In the genomic region with DNA sequence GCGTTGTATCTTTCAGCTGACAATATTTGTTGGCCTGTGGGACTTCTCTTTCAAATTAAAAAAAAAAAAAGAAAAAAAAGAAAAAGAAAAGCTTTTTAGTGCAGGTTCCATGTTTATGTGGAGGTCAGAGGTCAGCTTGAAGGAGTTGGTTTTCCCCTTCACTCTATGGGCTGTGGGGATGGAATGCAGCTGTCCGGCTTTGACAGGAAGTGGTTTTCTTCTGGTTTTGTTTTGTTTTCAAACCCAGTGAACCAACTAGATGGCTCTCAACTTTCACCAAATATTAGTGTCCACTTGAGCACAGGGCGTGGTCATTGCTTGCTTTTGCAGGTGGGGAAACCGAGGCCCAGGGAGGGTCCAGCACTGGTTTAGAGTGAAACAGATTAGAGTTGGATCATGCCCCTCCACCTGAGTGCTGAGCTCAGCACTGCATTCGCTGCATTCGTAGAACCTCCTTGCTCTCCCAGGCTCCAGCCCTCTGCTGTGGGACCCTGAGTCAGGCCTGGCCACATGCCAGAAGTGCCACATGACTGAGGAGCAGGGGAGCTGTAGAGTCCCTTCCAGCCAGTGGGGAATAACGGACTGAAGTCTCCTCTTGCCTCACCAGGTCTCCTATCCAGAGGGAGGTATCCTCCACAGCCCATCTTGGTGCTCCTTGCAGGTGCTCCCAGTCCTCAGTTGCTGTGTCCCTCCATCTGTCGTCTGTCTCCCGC, we compare ENCODE assay signal across 8 mouse cellular contexts.
DNase-seq lines count a peak whose midpoint lies in the region; TF ChIP-seq lines count a peak whose summit lies in the region.

No protein-coding gene starts in this region.

- no peaks in the 10 kb centered on the region for H3K36me3 ChIP-seq in heart, embryonic 10.5 days
- no peaks in the 10 kb centered on the region for H3K36me3 ChIP-seq in limb, embryonic 10.5 days

- no peaks in the 10 kb centered on the region for H3K27me3 ChIP-seq in cerebellum, adult 2 months (ENCODE audit: control insufficient read depth, insufficient read depth, low read length)
- no peaks in the 10 kb centered on the region for H3K27me3 ChIP-seq in heart, embryonic 10.5 days (ENCODE audit: insufficient read depth, poor library complexity, severe bottlenecking)
- H3K27me3 ChIP-seq in limb, embryonic 10.5 days (ENCODE audit: low read depth, poor library complexity, severe bottlenecking) = no peaks in the 10 kb centered on the region

- DNase-seq in cerebellum, adult 11 months = peak; percentile 6
- no peak for DNase-seq in cerebellum, adult 2 months
- DNase-seq in ovary, postnatal 36 days (ENCODE audit: low spot score) = peak; percentile 54
- no peak for DNase-seq in ovary, postnatal 10 days (ENCODE audit: low spot score)
- DNase-seq in heart, embryonic 10.5 days (ENCODE audit: low spot score) = no peak
- DNase-seq in limb, embryonic 10.5 days (ENCODE audit: low spot score) = no peak
- DNase-seq in spleen, postnatal 36 days (ENCODE audit: low spot score in 2 of 2) = peak; percentile 24 to 37
- no peak for DNase-seq in left cerebral cortex, adult 8-10 months (ENCODE audit: low spot score in 2 of 2)

- H3K27ac ChIP-seq in cerebellum, adult 2 months (ENCODE audit: insufficient read depth, low read length) = no peak overlapping the region
- peak overlapping the region; percentile 75 for H3K27ac ChIP-seq in heart, embryonic 10.5 days
- H3K27ac ChIP-seq in limb, embryonic 10.5 days = peak overlapping the region; percentile 75

- no peak for TF ChIP-seq POLR2A in cerebellum, adult 2 months (IDR thresholded peaks at IDR 0.05; ENCODE audit: borderline replicate concordance, insufficient read depth, low read length)

- 64% methylated on average over 9 of the region's 9 CpGs for WGBS in cerebellum, adult 2 months
- 51% methylated on average over 9 of the region's 9 CpGs for WGBS in heart, embryonic 10.5 days
- 81% methylated on average over 9 of the region's 9 CpGs for WGBS in limb, embryonic 10.5 days

- H3K9me3 ChIP-seq in heart, embryonic 10.5 days = no peaks in the 10 kb centered on the region
- no peaks in the 10 kb centered on the region for H3K9me3 ChIP-seq in limb, embryonic 10.5 days (replicated peaks)

- no peak overlapping the region for H3K4me3 ChIP-seq in cerebellum, adult 2 months (replicated peaks; ENCODE audit: insufficient read depth, low read depth, low read length)
- no peak overlapping the region for H3K4me3 ChIP-seq in heart, embryonic 10.5 days
- H3K4me3 ChIP-seq in limb, embryonic 10.5 days = no peak overlapping the region

- no peak for TF ChIP-seq CTCF in cerebellum, adult 2 months (IDR thresholded peaks at IDR 0.05; ENCODE audit: borderline replicate concordance, insufficient read depth, low read depth, low read length)

- H3K4me1 ChIP-seq in cerebellum, adult 2 months (ENCODE audit: control insufficient read depth, insufficient read depth, low read length) = peaks cover 17% of the 10 kb centered on the region
- H3K4me1 ChIP-seq in heart, embryonic 10.5 days = peaks cover 80% of the 10 kb centered on the region
- H3K4me1 ChIP-seq in limb, embryonic 10.5 days = peaks cover 72% of the 10 kb centered on the region

Comparison
In these comparisons a context has a peak if more than half of its experiments do, and no peak if none do; other contexts are left out.
1. DNase-seq: peak in cerebellum, adult 11 months (single experiment), ovary, postnatal 36 days (single experiment) and spleen, postnatal 36 days (2 of 2); none in cerebellum, adult 2 months (0 of 2), ovary, postnatal 10 days (single experiment), heart, embryonic 10.5 days (single experiment), limb, embryonic 10.5 days (single experiment) and left cerebral cortex, adult 8-10 months (0 of 2).